Mouse (Mus musculus) heart, postnatal 25 days (tissue): ENCODE measurements around the gene Unc5b. TPM values are rescaled to one million over a fixed set of nuclear protein-coding genes. Genes with fewer than 3 reads are reported as not detected.
"Not testable (repeated sequence)": the region's sequence is repeated elsewhere in the genome, so short reads cannot be mapped to it uniquely, and the experiment has no call there.

ENCODE experiments used
- DNase-seq: peaks from one replicate; pipeline ENCODE4 v3.0.0; 2022; ENCODE audit warnings: low spot score
- intact Hi-C: fragments of 180-260 bp; cut with DNase I; formaldehyde crosslinking; loops from one replicate; pipeline ENCODE4 v1.15.1; 2025
- total RNA-seq, 2 experiments: library from RNA; stranded (reverse); gene quantifications; 2 replicates each; pipeline ENCODE4 v1.2.3; 2021

Gene Unc5b
- total RNA-seq, 2 experiments from 2014 or later, result 15.2 to 18.4 TPM

- intact Hi-C loops, result no loop called here
- no peak for DNase-seq
These were observed 60.5 kb downstream of the Unc5b start for GRCm38 (mm10) chr10:60770855-60771254.

- intact Hi-C loops, result no loop called here
- no peak for DNase-seq
These were observed 62.8 kb downstream of the Unc5b start for GRCm38 (mm10) chr10:60768614-60769013.

- no peak for DNase-seq
- intact Hi-C loops, result no loop called here
These were observed 64.0 kb downstream of the Unc5b start for GRCm38 (mm10) chr10:60767400-60767799.

- intact Hi-C loops, result no loop called here
- no peak for DNase-seq
These were observed 69.3 kb downstream of the Unc5b start for GRCm38 (mm10) chr10:60762126-60762525.

- intact Hi-C loops, result no loop called here
- DNase-seq, result peak; percentile 78
These were observed 71.0 kb downstream of the Unc5b start for GRCm38 (mm10) chr10:60760377-60760776.

GRCm38 (mm10) chr10:60756992-60757391, 74.4 kb downstream of the Unc5b start:
- intact Hi-C loops, result loop anchor here (2.0 kb wide), 3 partner anchors 224 to 348 kb away; no protein-coding TSS in a partner anchor
- no peak for DNase-seq

- intact Hi-C loops, result loop anchor here (2.0 kb wide), 3 partner anchors 223 to 347 kb away; no protein-coding TSS in a partner anchor
- no peak for DNase-seq
These were observed 75.2 kb downstream of the Unc5b start for GRCm38 (mm10) chr10:60756146-60756545.

- no peak for DNase-seq
- intact Hi-C loops, result loop anchor here (5.0 kb wide), 1 partner anchor 62 kb away; no protein-coding TSS in a partner anchor
These were observed 77.4 kb downstream of the Unc5b start for GRCm38 (mm10) chr10:60753941-60754340.

GRCm38 (mm10) chr10:60753261-60753660, 78.1 kb downstream of the Unc5b start:
- DNase-seq, result no peak
- intact Hi-C loops, result loop anchor here (5.0 kb wide), 1 partner anchor 61 kb away; no protein-coding TSS in a partner anchor

GRCm38 (mm10) chr10:60752040-60753020, 79.1 kb downstream of the Unc5b start, which contains the start of gene Slc29a3:
TSS of gene Slc29a3 (minus strand) at chr10:60752794.
- peak; percentile 92 for DNase-seq
- intact Hi-C loops, result loop anchor here (5.0 kb wide), 1 partner anchor 60 kb away; no protein-coding TSS in a partner anchor

GRCm38 (mm10) chr10:60747667-60748212, 83.6 kb downstream of the Unc5b start:
- intact Hi-C loops, result no loop called here
- DNase-seq, result no peak

- intact Hi-C loops, result no loop called here
- no peak for DNase-seq
These were observed 84.9 kb downstream of the Unc5b start for GRCm38 (mm10) chr10:60746512-60746911.

GRCm38 (mm10) chr10:60744543-60745290, 86.7 kb downstream of the Unc5b start:
- intact Hi-C loops, result no loop called here
- DNase-seq, result no peak

GRCm38 (mm10) chr10:60743681-60744080, 87.7 kb downstream of the Unc5b start:
- intact Hi-C loops, result no loop called here
- no peak for DNase-seq

GRCm38 (mm10) chr10:60742942-60743341, 88.4 kb downstream of the Unc5b start:
- DNase-seq, result no peak
- intact Hi-C loops, result no loop called here

- intact Hi-C loops, DNase-seq: not testable (repeated sequence)
These were observed 89.1 kb downstream of the Unc5b start for GRCm38 (mm10) chr10:60742296-60742695.

GRCm38 (mm10) chr10:60741435-60741834, 89.9 kb downstream of the Unc5b start:
- intact Hi-C loops, result no loop called here
- no peak for DNase-seq

GRCm38 (mm10) chr10:60739619-60740363, 91.6 kb downstream of the Unc5b start:
- DNase-seq, result no peak
- intact Hi-C loops, result no loop called here

- no peak for DNase-seq
- intact Hi-C loops, result no loop called here
These were observed 93.3 kb downstream of the Unc5b start for GRCm38 (mm10) chr10:60737886-60738640.
